Mouse (Mus musculus): Measurements from ENCODE around the gene Nupl1.

Nupl1 gene

GRCm38 (mm10) chr14:60251281-60252003 is at the start of gene Nupl1, which contains the start of gene Gm49336:
Nupl1 (minus strand) TSS chr14:60251431.
Gm49336 (minus strand) TSS chr14:60251507.
- DNase-seq = peak; percentile 97

GRCm38 (mm10) chr14:60301024-60301423 is 49.8 kb upstream of the Nupl1 start:
- DNase-seq = no peak

GRCm38 (mm10) chr14:60300224-60300991 is 49.2 kb upstream of the Nupl1 start:
- no peak for DNase-seq

- DNase-seq = no peak
These were observed 44.3 kb upstream of the Nupl1 start for GRCm38 (mm10) chr14:60295531-60295930.

- no peak for DNase-seq
These were observed 39.1 kb upstream of the Nupl1 start for GRCm38 (mm10) chr14:60290363-60290762.

- DNase-seq = no peak
These were observed 35.1 kb upstream of the Nupl1 start for GRCm38 (mm10) chr14:60286194-60286863.

- DNase-seq = no peak
These were observed 24.4 kb upstream of the Nupl1 start for GRCm38 (mm10) chr14:60275301-60276276.

GRCm38 (mm10) chr14:60273346-60273745 is 22.1 kb upstream of the Nupl1 start:
- no peak for DNase-seq

- peak; percentile 34 to 40 for DNase-seq
These were observed 18.1 kb upstream of the Nupl1 start for GRCm38 (mm10) chr14:60269333-60269732.

- DNase-seq = peak; percentile 86 to 87
These were observed 14.0 kb upstream of the Nupl1 start, which contains the start of gene Mtmr6 for GRCm38 (mm10) chr14:60264990-60265876. Mtmr6 (plus strand) TSS chr14:60265228.

GRCm38 (mm10) chr14:60262316-60262715 is 11.1 kb upstream of the Nupl1 start:
- no peak for DNase-seq

GRCm38 (mm10) chr14:60257851-60258250 is 6.6 kb upstream of the Nupl1 start:
- no peak for DNase-seq

GRCm38 (mm10) chr14:60257101-60257500 is 5.9 kb upstream of the Nupl1 start:
- DNase-seq = no peak

- DNase-seq = no peak
These were observed 5.1 kb upstream of the Nupl1 start for GRCm38 (mm10) chr14:60256356-60256755.

GRCm38 (mm10) chr14:60254774-60255173 is 3.5 kb upstream of the Nupl1 start:
- no peak for DNase-seq

- no peak for DNase-seq
These were observed 2.2 kb upstream of the Nupl1 start for GRCm38 (mm10) chr14:60253466-60253865.

GRCm38 (mm10) chr14:60252004-60253000 is 1.1 kb upstream of the Nupl1 start:
- DNase-seq = no peak

GRCm38 (mm10) chr14:60250879-60251278 is 352 bp downstream of the Nupl1 start:
- no peak for DNase-seq

- DNase-seq = no peak
These were observed 865 bp downstream of the Nupl1 start for GRCm38 (mm10) chr14:60250366-60250765.

- DNase-seq = no peak
These were observed 12.7 kb downstream of the Nupl1 start for GRCm38 (mm10) chr14:60238551-60238950.
